Mouse (Mus musculus) lung, embryonic 14.5 days (tissue): ENCODE results near the gene Angptl6. TPM values are rescaled to one million over a fixed set of nuclear protein-coding genes. Genes with fewer than 3 reads are reported as not detected.

ENCODE experiments used
- ATAC-seq: fragments of 200-750 bp; cut with Nextera tagmentation; 2 replicates; pipeline ENCODE4 v1.8.0; 2017; ENCODE audit warnings: mild to moderate bottlenecking, moderate TSS enrichment, moderate library complexity; ENCODE audit not compliant: insufficient read depth
- DNase-seq: peaks from one replicate; pipeline ENCODE4 v3.0.0-alpha.2; 2015
- H3K27ac ChIP-seq: fragments of 300-500 bp; sonication (generic); 2 replicates; pipeline ENCODE4 v1.5.1; 2014; ENCODE audit warnings: low read depth, mild to moderate bottlenecking, moderate library complexity
- H3K27me3 ChIP-seq: fragments of 300-500 bp; sonication (generic); 2 replicates; pipeline ENCODE4 v1.6.1; 2014; ENCODE audit warnings: low read length, control low read depth; ENCODE audit not compliant: insufficient read depth
- H3K36me3 ChIP-seq: fragments of 300-500 bp; sonication (generic); 2 replicates; pipeline ENCODE4 v1.6.1; 2014; ENCODE audit warnings: control low read depth; ENCODE audit not compliant: insufficient read depth
- H3K4me1 ChIP-seq: fragments of 300-500 bp; sonication (generic); 2 replicates; pipeline ENCODE4 v1.6.1; 2014; ENCODE audit warnings: antibody characterized with exemption, control low read depth; ENCODE audit not compliant: insufficient read depth
- H3K4me2 ChIP-seq: fragments of 300-500 bp; sonication (generic); 2 replicates; pipeline ENCODE4 v1.6.1; 2014; ENCODE audit warnings: mild to moderate bottlenecking
- H3K4me3 ChIP-seq: fragments of 300-500 bp; sonication (generic); 2 replicates; pipeline ENCODE4 v1.5.1; 2014; ENCODE audit warnings: low read depth, low read length
- H3K9ac ChIP-seq: fragments of 300-500 bp; sonication (generic); 2 replicates; pipeline ENCODE4 v1.6.1; 2014
- H3K9me3 ChIP-seq: fragments of 300-500 bp; sonication (generic); 2 replicates; pipeline ENCODE4 v1.6.1; 2016; ENCODE audit warnings: low read depth, low read length, control low read depth
- CTCF ChIP-seq: IDR thresholded peaks from 2 replicates; pipeline ENCODE4 v1.5.1; 2016; ENCODE audit warnings: antibody characterized with exemption, low read depth
- WGBS: fragments of 180-500 bp; shearing (Covaris S2); extraction: QIAGEN DNeasy Blood & Tissue Kit; methylation state at CpG from one replicate; pipeline ENCODE4 v1.1.7; 2014; 5-methylcytosine and 5-hydroxymethylcytosine counted together
- microRNA-seq: library from miRNA; unstranded; fragments of <30 nt; microRNA quantifications from one replicate; pipeline ENCODE4, GENCODE M21; 2016; ENCODE audit warnings: borderline number of aligned reads
- polyA plus RNA-seq: library from polyadenylated mRNA; unstranded; fragments of >200 nt; fragmentation: Nextera tagmentation; extraction: Ambion mirVana; gene quantifications from 2 replicates; pipeline ENCODE4 v1.2.1, GENCODE M21; 2014

The Angptl6 gene
- polyA plus RNA-seq, 1 experiment from 2014 or later: 1.9 TPM

- no peak overlapping the region for H3K27ac ChIP-seq
- no peaks in the 10 kb centered on the region for H3K9me3 ChIP-seq
- no peaks in the 10 kb centered on the region for H3K27me3 ChIP-seq
- WGBS: 16% methylated on average over 19 of the region's 19 CpGs
- DNase-seq (peak; percentile 98), ATAC-seq (peak; percentile 96)
- H3K9ac ChIP-seq: no peak overlapping the region
- no peak overlapping the region for H3K4me3 ChIP-seq
- no peak overlapping the region for H3K4me2 ChIP-seq
- no peaks in the 10 kb centered on the region for H3K4me1 ChIP-seq
- H3K36me3 ChIP-seq: no peaks in the 10 kb centered on the region
- TF ChIP-seq CTCF: peak; percentile 99
These were observed 48.5 kb downstream of the Angptl6 start for GRCm38 (mm10) chr9:20830901-20831643.

- H3K9me3 ChIP-seq: no peaks in the 10 kb centered on the region
- H3K27ac ChIP-seq: no peak overlapping the region
- WGBS: 89% methylated on average over 1 of the region's 1 CpGs
- H3K9ac ChIP-seq: no peak overlapping the region
- H3K4me3 ChIP-seq: no peak overlapping the region
- no peak for TF ChIP-seq CTCF
- H3K27me3 ChIP-seq: no peaks in the 10 kb centered on the region
- H3K4me2 ChIP-seq: no peak overlapping the region
- ATAC-seq (no peak), DNase-seq (no peak)
- H3K4me1 ChIP-seq: no peaks in the 10 kb centered on the region
- H3K36me3 ChIP-seq: no peaks in the 10 kb centered on the region
These were observed 51.4 kb downstream of the Angptl6 start for GRCm38 (mm10) chr9:20828127-20828526.

GRCm38 (mm10) chr9:20825781-20826180 is 53.7 kb downstream of the Angptl6 start:
- Histone ChIP-seq H3K27ac (no peak overlapping the region), H3K27me3 (no peaks in the 10 kb centered on the region), H3K4me1 (no peaks in the 10 kb centered on the region), H3K4me3 (no peak overlapping the region), H3K4me2 (no peak overlapping the region), H3K9me3 (no peaks in the 10 kb centered on the region), H3K9ac (no peak overlapping the region), H3K36me3 (no peaks in the 10 kb centered on the region)
- WGBS: 35% methylated on average over 5 of the region's 5 CpGs
- DNase-seq: no peak
- no peak for TF ChIP-seq CTCF
- no peak for ATAC-seq

Small RNAs within 50 kb of the gene (microRNA-seq; reads per million reads assigned to microRNA genes)
- not detected for gene Mir7081

Other genes starting within 250 kb of the Angptl6 start
- 370 and 372 TPM in 2 replicates for gene Ubl5, start 236.8 kb downstream of the Angptl6 start, polyA plus RNA-seq
- gene Fbxl12, start 235.0 kb downstream of the Angptl6 start, polyA plus RNA-seq: 13.1 and 15.0 TPM in 2 replicates
- 53.6 and 58.6 TPM in 2 replicates for gene Pin1, start 227.6 kb downstream of the Angptl6 start, polyA plus RNA-seq
- 1.2 and 1.7 TPM in 2 replicates for gene Olfm2, start 133.4 kb downstream of the Angptl6 start, polyA plus RNA-seq
- gene Col5a3, start 64.7 kb downstream of the Angptl6 start, polyA plus RNA-seq: 0.22 and 0.26 TPM in 2 replicates
- gene Rdh8, start 61.2 kb downstream of the Angptl6 start, polyA plus RNA-seq: not detected in 2 replicates
- 8.0 and 9.4 TPM in 2 replicates for gene A230050P20Rik, start 11.1 kb downstream of the Angptl6 start, polyA plus RNA-seq
- gene Ppan, start 8.4 kb upstream of the Angptl6 start, polyA plus RNA-seq: 77.3 and 83.6 TPM in 2 replicates
- gene Eif3g, start 18.9 kb upstream of the Angptl6 start, polyA plus RNA-seq: 295 and 296 TPM in 2 replicates
- 77.0 and 82.1 TPM in 2 replicates for gene Dnmt1, start 80.2 kb upstream of the Angptl6 start, polyA plus RNA-seq
- gene S1pr2, start 97.1 kb upstream of the Angptl6 start, polyA plus RNA-seq: 58.0 and 62.3 TPM in 2 replicates
- gene Mrpl4, start 123.0 kb upstream of the Angptl6 start, polyA plus RNA-seq: 156 and 166 TPM in 2 replicates
- gene Icam1, start 136.3 kb upstream of the Angptl6 start, polyA plus RNA-seq: 33.6 and 41.5 TPM in 2 replicates
- 1.5 TPM in 2 replicates for gene Icam4, start 149.6 kb upstream of the Angptl6 start, polyA plus RNA-seq
- 0.09 and 0.31 TPM in 2 replicates for gene Icam5, start 152.3 kb upstream of the Angptl6 start, polyA plus RNA-seq
- gene Zglp1, start 187.4 kb upstream of the Angptl6 start, polyA plus RNA-seq: 1.4 TPM in 1 of 2 replicates, not detected in the other
- 0.22 and 0.78 TPM in 2 replicates for gene Gm49373, start 193.4 kb upstream of the Angptl6 start, polyA plus RNA-seq
- 59.4 and 66.1 TPM in 2 replicates for gene Fdx1l, start 193.9 kb upstream of the Angptl6 start, polyA plus RNA-seq
- 2.3 and 3.0 TPM in 2 replicates for gene Gm38431, start 212.3 kb upstream of the Angptl6 start, polyA plus RNA-seq
- 106 and 113 TPM in 2 replicates for gene Raver1, start 212.3 kb upstream of the Angptl6 start, polyA plus RNA-seq